Mouse (Mus musculus): ENCODE measurements at regions not wholly inside any gene's neighbourhood (a gene's known extent, or its start where the extent isn't known, plus 50 kb on each side); places are given as distances from the start of the nearest gene placed in this dataset.

GRCm38 (mm10) chr13:43852888-43853287 lies 68.3 kb downstream of the Cd83 start:
- Histone ChIP-seq H3K9ac (ENCODE audit: low read length) (no peak overlapping the region), H3K27ac (replicated peaks) (no peak overlapping the region), H3K4me1 (replicated peaks; ENCODE audit: control insufficient read depth, insufficient read depth) (no peaks in the 10 kb centered on the region), H3K4me3 (ENCODE audit: low read depth, low read length) (no peak overlapping the region), H3K4me2 (replicated peaks; ENCODE audit: low read depth) (no peak overlapping the region), H3K36me3 (ENCODE audit: control insufficient read depth, insufficient read depth, low read length) (no peaks in the 10 kb centered on the region), H3K9me3 (ENCODE audit: control insufficient read depth, low read length) (no peaks in the 10 kb centered on the region), H3K27me3 (ENCODE audit: control insufficient read depth, insufficient read depth, low read length) (no peaks in the 10 kb centered on the region)
- DNase-seq (ENCODE audit: low spot score) (no peak), ATAC-seq (ENCODE audit: low FRiP score, low TSS enrichment) (no peak)
- TF ChIP-seq EP300 (optimal IDR thresholded peaks at IDR 0.05): no peak
- TF ChIP-seq CTCF (IDR thresholded peaks at IDR 0.05; ENCODE audit: low read depth): no peak
- 80% methylated on average over 1 of the region's 1 CpGs for WGBS

GRCm38 (mm10) chr13:43854973-43855372 lies 70.4 kb downstream of the Cd83 start:
- Histone ChIP-seq H3K4me1 (replicated peaks; ENCODE audit: control insufficient read depth, insufficient read depth) (no peaks in the 10 kb centered on the region), H3K27ac (replicated peaks) (no peak overlapping the region), H3K9ac (ENCODE audit: low read length) (no peak overlapping the region), H3K9me3 (ENCODE audit: control insufficient read depth, low read length) (no peaks in the 10 kb centered on the region), H3K36me3 (ENCODE audit: control insufficient read depth, insufficient read depth, low read length) (no peaks in the 10 kb centered on the region), H3K4me2 (replicated peaks; ENCODE audit: low read depth) (no peak overlapping the region), H3K4me3 (ENCODE audit: low read depth, low read length) (no peak overlapping the region), H3K27me3 (ENCODE audit: control insufficient read depth, insufficient read depth, low read length) (no peaks in the 10 kb centered on the region)
- 94% methylated on average over 2 of the region's 2 CpGs for WGBS
- no peak for TF ChIP-seq EP300 (optimal IDR thresholded peaks at IDR 0.05)
- TF ChIP-seq CTCF (IDR thresholded peaks at IDR 0.05; ENCODE audit: low read depth): no peak
- ATAC-seq (ENCODE audit: low FRiP score, low TSS enrichment) (no peak), DNase-seq (ENCODE audit: low spot score) (no peak)

GRCm38 (mm10) chr13:43860932-43861331 lies 76.4 kb downstream of the Cd83 start:
- WGBS: 44% methylated on average over 4 of the region's 4 CpGs
- H3K4me3 ChIP-seq (ENCODE audit: low read depth, low read length): no peak overlapping the region
- H3K9ac ChIP-seq (ENCODE audit: low read length): no peak overlapping the region
- no peaks in the 10 kb centered on the region for H3K36me3 ChIP-seq (ENCODE audit: control insufficient read depth, insufficient read depth, low read length)
- H3K27me3 ChIP-seq (ENCODE audit: control insufficient read depth, insufficient read depth, low read length): no peaks in the 10 kb centered on the region
- no peaks in the 10 kb centered on the region for H3K9me3 ChIP-seq (ENCODE audit: control insufficient read depth, low read length)
- ATAC-seq (ENCODE audit: low FRiP score, low TSS enrichment) (no peak), DNase-seq (ENCODE audit: low spot score) (no peak)
- no peak overlapping the region for H3K4me2 ChIP-seq (replicated peaks; ENCODE audit: low read depth)
- TF ChIP-seq CTCF (IDR thresholded peaks at IDR 0.05; ENCODE audit: low read depth): no peak
- no peak for TF ChIP-seq EP300 (optimal IDR thresholded peaks at IDR 0.05)
- no peak overlapping the region for H3K27ac ChIP-seq (replicated peaks)
- H3K4me1 ChIP-seq (replicated peaks; ENCODE audit: control insufficient read depth, insufficient read depth): no peaks in the 10 kb centered on the region

GRCm38 (mm10) chr13:43861424-43861823 lies 76.8 kb downstream of the Cd83 start:
- no peaks in the 10 kb centered on the region for H3K9me3 ChIP-seq (ENCODE audit: control insufficient read depth, low read length)
- no peak overlapping the region for H3K4me2 ChIP-seq (replicated peaks; ENCODE audit: low read depth)
- 71% methylated on average over 7 of the region's 7 CpGs for WGBS
- H3K4me3 ChIP-seq (ENCODE audit: low read depth, low read length): no peak overlapping the region
- H3K27ac ChIP-seq (replicated peaks): no peak overlapping the region
- no peak overlapping the region for H3K9ac ChIP-seq (ENCODE audit: low read length)
- DNase-seq (ENCODE audit: low spot score): no peak
- no peak for ATAC-seq (ENCODE audit: low FRiP score, low TSS enrichment)
- no peaks in the 10 kb centered on the region for H3K36me3 ChIP-seq (ENCODE audit: control insufficient read depth, insufficient read depth, low read length)
- no peaks in the 10 kb centered on the region for H3K4me1 ChIP-seq (replicated peaks; ENCODE audit: control insufficient read depth, insufficient read depth)
- no peaks in the 10 kb centered on the region for H3K27me3 ChIP-seq (ENCODE audit: control insufficient read depth, insufficient read depth, low read length)
- no peak for TF ChIP-seq CTCF (IDR thresholded peaks at IDR 0.05; ENCODE audit: low read depth)
- TF ChIP-seq EP300 (optimal IDR thresholded peaks at IDR 0.05): no peak

GRCm38 (mm10) chr13:43862056-43862455 lies 77.5 kb downstream of the Cd83 start:
- Histone ChIP-seq H3K4me1 (replicated peaks; ENCODE audit: control insufficient read depth, insufficient read depth) (no peaks in the 10 kb centered on the region), H3K4me3 (ENCODE audit: low read depth, low read length) (no peak overlapping the region), H3K27me3 (ENCODE audit: control insufficient read depth, insufficient read depth, low read length) (no peaks in the 10 kb centered on the region), H3K4me2 (replicated peaks; ENCODE audit: low read depth) (no peak overlapping the region), H3K9me3 (ENCODE audit: control insufficient read depth, low read length) (no peaks in the 10 kb centered on the region), H3K36me3 (ENCODE audit: control insufficient read depth, insufficient read depth, low read length) (no peaks in the 10 kb centered on the region), H3K27ac (replicated peaks) (no peak overlapping the region), H3K9ac (ENCODE audit: low read length) (no peak overlapping the region)
- ATAC-seq (ENCODE audit: low FRiP score, low TSS enrichment): no peak
- no peak for TF ChIP-seq CTCF (IDR thresholded peaks at IDR 0.05; ENCODE audit: low read depth)
- TF ChIP-seq EP300 (optimal IDR thresholded peaks at IDR 0.05): no peak
- 72% methylated on average over 5 of the region's 5 CpGs for WGBS
- no peak for DNase-seq (ENCODE audit: low spot score)

GRCm38 (mm10) chr13:43862586-43862985 lies 78.0 kb downstream of the Cd83 start:
- TF ChIP-seq EP300 (optimal IDR thresholded peaks at IDR 0.05): no peak
- TF ChIP-seq CTCF (IDR thresholded peaks at IDR 0.05; ENCODE audit: low read depth): no peak
- Histone ChIP-seq H3K27ac (replicated peaks) (no peak overlapping the region), H3K27me3 (ENCODE audit: control insufficient read depth, insufficient read depth, low read length) (no peaks in the 10 kb centered on the region), H3K4me1 (replicated peaks; ENCODE audit: control insufficient read depth, insufficient read depth) (no peaks in the 10 kb centered on the region), H3K9ac (ENCODE audit: low read length) (no peak overlapping the region), H3K4me2 (replicated peaks; ENCODE audit: low read depth) (no peak overlapping the region), H3K9me3 (ENCODE audit: control insufficient read depth, low read length) (no peaks in the 10 kb centered on the region), H3K4me3 (ENCODE audit: low read depth, low read length) (no peak overlapping the region), H3K36me3 (ENCODE audit: control insufficient read depth, insufficient read depth, low read length) (no peaks in the 10 kb centered on the region)
- 54% methylated on average over 6 of the region's 6 CpGs for WGBS
- DNase-seq (ENCODE audit: low spot score) (no peak), ATAC-seq (ENCODE audit: low FRiP score, low TSS enrichment) (no peak)

All from stomach, postnatal 0 days (tissue).